Mouse (Mus musculus) erythroblast, adult 5-6 weeks (primary cell): ENCODE results near the gene Arv1. TPM values are rescaled to one million over a fixed set of nuclear protein-coding genes. Genes with fewer than 3 reads are reported as not detected.

Experiments used
- ATAC-seq: replicated peaks from 2 replicates; pipeline ENCODE4 v1.8.0; 2016; ENCODE audit warnings: moderate number of reproducible peaks, mild to moderate bottlenecking, moderate TSS enrichment, inconsistent platforms; ENCODE audit not compliant: poor library complexity, low FRiP score, severe bottlenecking
- total RNA-seq, 2 experiments: library from RNA; stranded (forward) in 1 of 2; stranded (reverse) in 1 of 2; fragments of 150-400 nt in 1 of 2; fragments of 200-764, 138-1000 nt in 1 of 2; gene quantifications; 2 replicates each; pipeline versions ENCODE4 v1.2.3 to v1.2.4; 2015 to 2017; ENCODE audit warnings: low replicate concordance in 2 of 2

Gene Arv1
- total RNA-seq, 2 experiments from 2014 or later: 2.5 TPM; not detected in 1

GRCm38 (mm10) chr8:124720938-124721861, 739 bp upstream of the Arv1 start:
- ATAC-seq: peak; percentile 4

GRCm38 (mm10) chr8:124724301-124724700, 2.4 kb downstream of the Arv1 start:
- no peak for ATAC-seq

GRCm38 (mm10) chr8:124732828-124733227, 10.9 kb downstream of the Arv1 start:
- no peak for ATAC-seq

GRCm38 (mm10) chr8:124735371-124735911, 13.5 kb downstream of the Arv1 start:
- ATAC-seq: no peak

- peak; percentile 65 for ATAC-seq
These were observed 17.3 kb downstream of the Arv1 start for GRCm38 (mm10) chr8:124739268-124739667.

- ATAC-seq: no peak
These were observed 24.7 kb downstream of the Arv1 start for GRCm38 (mm10) chr8:124746661-124747060.

GRCm38 (mm10) chr8:124751191-124751590, 29.3 kb downstream of the Arv1 start:
- ATAC-seq: no peak

- no peak; the same call in 1 of the 2 replicates for ATAC-seq
These were observed 29.8 kb downstream of the Arv1 start, which contains the start of gene Fam89a for GRCm38 (mm10) chr8:124751709-124752173. Gene Fam89a, minus strand, starts transcription at chr8:124751832.

- no peak for ATAC-seq
These were observed 30.5 kb downstream of the Arv1 start for GRCm38 (mm10) chr8:124752325-124752862.

GRCm38 (mm10) chr8:124754101-124754791, 32.3 kb downstream of the Arv1 start:
- ATAC-seq: no peak

- no peak for ATAC-seq
These were observed 32.9 kb downstream of the Arv1 start for GRCm38 (mm10) chr8:124754792-124755190.

GRCm38 (mm10) chr8:124755481-124755880, 33.5 kb downstream of the Arv1 start:
- ATAC-seq: no peak

GRCm38 (mm10) chr8:124756153-124756552, 34.2 kb downstream of the Arv1 start:
- no peak for ATAC-seq

- ATAC-seq: no peak
These were observed 34.7 kb downstream of the Arv1 start for GRCm38 (mm10) chr8:124756601-124757000.

GRCm38 (mm10) chr8:124758544-124758943, 36.6 kb downstream of the Arv1 start:
- no peak for ATAC-seq

GRCm38 (mm10) chr8:124763061-124763460, 41.1 kb downstream of the Arv1 start:
- no peak for ATAC-seq

- ATAC-seq: no peak
These were observed 50.5 kb downstream of the Arv1 start for GRCm38 (mm10) chr8:124772389-124772788.

GRCm38 (mm10) chr8:124775695-124776094, 53.8 kb downstream of the Arv1 start:
- ATAC-seq: peak; percentile 77

- no peak for ATAC-seq
These were observed 58.3 kb downstream of the Arv1 start for GRCm38 (mm10) chr8:124780236-124780635.

GRCm38 (mm10) chr8:124782431-124782830, 60.5 kb downstream of the Arv1 start:
- no peak for ATAC-seq
